Mouse (Mus musculus) ES-CJ7 (cell line): ENCODE measurements around the gene Kdm2b.

ENCODE experiments used
- DNase-seq: peaks from one replicate; pipeline ENCODE4 v3.0.0; 2011; ENCODE audit warnings: low read depth, low spot score

Gene Kdm2b

GRCm38 (mm10) chr5:122894007-122894637 is 95.5 kb downstream of the Kdm2b start:
- DNase-seq: peak; percentile 73

GRCm38 (mm10) chr5:122893270-122893669 is 96.4 kb downstream of the Kdm2b start:
- no peak for DNase-seq

- peak; percentile 52 for DNase-seq
Measured at GRCm38 (mm10) chr5:122890396-122890795, 99.2 kb downstream of the Kdm2b start.

GRCm38 (mm10) chr5:122888612-122889214 is 100.9 kb downstream of the Kdm2b start:
- no peak for DNase-seq

- DNase-seq: no peak
Measured at GRCm38 (mm10) chr5:122887926-122888611, 101.6 kb downstream of the Kdm2b start.

GRCm38 (mm10) chr5:122887033-122887432 is 102.6 kb downstream of the Kdm2b start:
- no peak for DNase-seq

- no peak for DNase-seq
Measured at GRCm38 (mm10) chr5:122884594-122885348, 104.9 kb downstream of the Kdm2b start.

GRCm38 (mm10) chr5:122883652-122884235 is 105.9 kb downstream of the Kdm2b start:
- DNase-seq: no peak

- no peak for DNase-seq
Measured at GRCm38 (mm10) chr5:122883237-122883636, 106.4 kb downstream of the Kdm2b start.

- DNase-seq: no peak
Measured at GRCm38 (mm10) chr5:122882256-122883050, 107.2 kb downstream of the Kdm2b start.

GRCm38 (mm10) chr5:122881313-122881712 is 108.3 kb downstream of the Kdm2b start:
- DNase-seq: peak; percentile 73

- no peak for DNase-seq
Measured at GRCm38 (mm10) chr5:122880241-122880980, 109.2 kb downstream of the Kdm2b start.

- DNase-seq: no peak
Measured at GRCm38 (mm10) chr5:122876671-122877070, 113.0 kb downstream of the Kdm2b start.

- no peak for DNase-seq
Measured at GRCm38 (mm10) chr5:122874359-122874758, 115.3 kb downstream of the Kdm2b start.

- no peak for DNase-seq
Measured at GRCm38 (mm10) chr5:122873573-122873972, 116.0 kb downstream of the Kdm2b start.

GRCm38 (mm10) chr5:122872626-122873025 is 117.0 kb downstream of the Kdm2b start:
- peak; percentile 41 for DNase-seq

GRCm38 (mm10) chr5:122863053-122863452 is 126.6 kb downstream of the Kdm2b start:
- DNase-seq: no peak

- no peak for DNase-seq
Measured at GRCm38 (mm10) chr5:122855858-122856257, 133.8 kb downstream of the Kdm2b start.

- no peak for DNase-seq
Measured at GRCm38 (mm10) chr5:122852611-122853010, 137.0 kb downstream of the Kdm2b start.

GRCm38 (mm10) chr5:122850319-122851002 is 139.2 kb downstream of the Kdm2b start:
- no peak for DNase-seq
